Mouse (Mus musculus) heart, embryonic 14.5 days (tissue): Measurements from ENCODE around the gene Rabepk. TPM values are rescaled to one million over a fixed set of nuclear protein-coding genes. Genes with fewer than 3 reads are reported as not detected.
"Not testable (repeated sequence)": the region's sequence is repeated elsewhere in the genome, so short reads cannot be mapped to it uniquely, and the experiment has no call there.

ENCODE experiments used
- ATAC-seq: fragments of 200-750 bp; cut with Nextera tagmentation; 2 replicates; pipeline ENCODE4 v1.8.0; 2017; ENCODE audit warnings: low read depth, moderate TSS enrichment; ENCODE audit not compliant: insufficient number of reproducible peaks, insufficient read depth, low FRiP score
- H3K27ac ChIP-seq, 2 experiments: fragments of 200-500 bp in 1 of 2; fragments of 300-500 bp in 1 of 2; sonication (generic) in 1 of 2; replicated peaks in 1 of 2; 2 replicates each; pipeline ENCODE4 v1.5.1; 2012 to 2014; ENCODE audit warnings: low read depth in 2 of 2, low read length in 2 of 2, control low read depth in 1 of 2, mild to moderate bottlenecking in 1 of 2, mixed read lengths in 1 of 2; ENCODE audit not compliant: control insufficient read depth in 1 of 2, insufficient read depth in 1 of 2
- H3K27me3 ChIP-seq: fragments of 300-500 bp; sonication (generic); 2 replicates; pipeline ENCODE4 v1.6.1; 2014; ENCODE audit warnings: mild to moderate bottlenecking, low read length, control low read depth; ENCODE audit not compliant: control insufficient read depth, insufficient read depth
- H3K36me3 ChIP-seq: fragments of 300-500 bp; sonication (generic); 2 replicates; pipeline ENCODE4 v1.6.1; 2014; ENCODE audit warnings: mild to moderate bottlenecking, control low read depth, low read length, mixed read lengths; ENCODE audit not compliant: control insufficient read depth, insufficient read depth
- H3K4me1 ChIP-seq, 2 experiments: fragments of 200-500 bp in 1 of 2; fragments of 300-500 bp in 1 of 2; sonication (generic) in 1 of 2; 2 replicates each; pipeline ENCODE4 v1.6.1; 2012 to 2014; ENCODE audit warnings: low read length in 2 of 2, control low read depth in 1 of 2, mixed read lengths in 1 of 2; ENCODE audit not compliant: control insufficient read depth in 2 of 2, insufficient read depth in 2 of 2
- H3K4me2 ChIP-seq: fragments of 300-500 bp; sonication (generic); 2 replicates; pipeline ENCODE4 v1.6.1; 2014; ENCODE audit warnings: mild to moderate bottlenecking, low read length
- H3K4me3 ChIP-seq, 2 experiments: fragments of 200-500 bp in 1 of 2; fragments of 300-500 bp in 1 of 2; sonication (generic) in 1 of 2; 2 replicates each; pipeline ENCODE4 v1.5.1; 2012 to 2014; ENCODE audit warnings: low read length in 2 of 2, mild to moderate bottlenecking in 2 of 2, control low read depth in 1 of 2, low read depth in 1 of 2, moderate library complexity in 1 of 2; ENCODE audit not compliant: control insufficient read depth in 1 of 2, insufficient read depth in 1 of 2
- H3K9ac ChIP-seq: fragments of 300-500 bp; sonication (generic); 2 replicates; pipeline ENCODE4 v1.6.1; 2014; ENCODE audit warnings: mild to moderate bottlenecking, low read length
- H3K9me3 ChIP-seq: fragments of 300-500 bp; sonication (generic); 2 replicates; pipeline ENCODE4 v1.6.1; 2016; ENCODE audit warnings: low read length, control low read depth; ENCODE audit not compliant: control insufficient read depth
- WGBS: fragments of 180-500 bp; shearing (Covaris S2); extraction: QIAGEN DNeasy Blood & Tissue Kit; methylation state at CpG from one replicate; pipeline ENCODE4 v1.1.7; 2014; 5-methylcytosine and 5-hydroxymethylcytosine counted together
- polyA plus RNA-seq: library from polyadenylated mRNA; unstranded; fragments of >200 nt; fragmentation: Nextera tagmentation; extraction: Ambion mirVana; gene quantifications from 2 replicates; pipeline ENCODE4 v1.2.1, GENCODE M21; 2014

The Rabepk gene
- polyA plus RNA-seq, 1 experiment from 2014 or later, result 26.7 TPM

GRCm38 (mm10) chr2:34803746-34804145 lies 4.0 kb upstream of the Rabepk start:
- H3K27me3 ChIP-seq, result no peaks in the 10 kb centered on the region
- peaks cover 43% of the 10 kb centered on the region for H3K36me3 ChIP-seq
- peak overlapping the region; percentile 82 for H3K4me2 ChIP-seq
- H3K27ac ChIP-seq, result no peak overlapping the region
- no peak for ATAC-seq
- H3K4me1 ChIP-seq, result peaks cover 10 to 29% of the 10 kb centered on the region in 2 experiments
- no peak overlapping the region; the same call in 1 of the 2 replicates for H3K9ac ChIP-seq
- WGBS, result 85% methylated on average over 3 of the region's 3 CpGs
- peak overlapping the region in 1 of 2 experiments; percentile 67; a peak in 1 of 4 replicates for H3K4me3 ChIP-seq
- H3K9me3 ChIP-seq, result no peaks in the 10 kb centered on the region

- Histone ChIP-seq H3K9ac (peak overlapping the region; percentile 88), H3K4me2 (peak overlapping the region; percentile 82), H3K27ac (peak overlapping the region; percentile 89 to 92), H3K36me3 (peaks cover 34% of the 10 kb centered on the region), H3K4me1 (peaks cover 10 to 29% of the 10 kb centered on the region in 2 experiments), H3K4me3 (peak overlapping the region; percentile 66 to 67)
- under 1% methylated on average over 23 of the region's 32 CpGs for WGBS
- H3K27me3 ChIP-seq, H3K9me3 ChIP-seq: not testable (repeated sequence)
- ATAC-seq, result peak; percentile 69; the same call in 1 of the 2 replicates
These were observed 3.0 kb upstream of the Rabepk start for GRCm38 (mm10) chr2:34802565-34803245.

- Histone ChIP-seq H3K36me3 (peaks cover 32% of the 10 kb centered on the region), H3K9me3 (no peaks in the 10 kb centered on the region), H3K4me1 (peaks cover 10 to 29% of the 10 kb centered on the region in 2 experiments), H3K27ac (peak overlapping the region; percentile 89 to 92), H3K4me2 (peak overlapping the region; percentile 82), H3K9ac (peak overlapping the region; percentile 88), H3K27me3 (no peaks in the 10 kb centered on the region), H3K4me3 (peak overlapping the region; percentile 66 to 67)
- peak; percentile 95 for ATAC-seq
- WGBS, result 6% methylated on average over 39 of the region's 39 CpGs
These were observed 2.1 kb upstream of the Rabepk start for GRCm38 (mm10) chr2:34801516-34802482.

- no peaks in the 10 kb centered on the region for H3K9me3 ChIP-seq
- peak overlapping the region in 1 of 2 experiments; percentile 80; a peak in 2 of 4 replicates for H3K4me3 ChIP-seq
- WGBS, result 67% methylated on average over 7 of the region's 7 CpGs
- H3K36me3 ChIP-seq, result peaks cover 30% of the 10 kb centered on the region
- H3K4me2 ChIP-seq, result peak overlapping the region; percentile 86
- H3K27ac ChIP-seq, result peak overlapping the region in 1 of 2 experiments; percentile 61; a peak in 2 of 4 replicates
- peaks cover 8 to 29% of the 10 kb centered on the region in 2 experiments for H3K4me1 ChIP-seq
- ATAC-seq, result no peak
- H3K9ac ChIP-seq, result peak overlapping the region; percentile 83
- H3K27me3 ChIP-seq, result no peaks in the 10 kb centered on the region
These were observed 659 bp upstream of the Rabepk start for GRCm38 (mm10) chr2:34800371-34800770.

GRCm38 (mm10) chr2:34795426-34795825 lies 4.3 kb downstream of the Rabepk start:
- 82% methylated on average over 7 of the region's 7 CpGs for WGBS
- no peak overlapping the region for H3K27ac ChIP-seq
- no peak overlapping the region for H3K4me2 ChIP-seq
- no peaks in the 10 kb centered on the region for H3K27me3 ChIP-seq
- H3K4me3 ChIP-seq, result no peak overlapping the region
- no peaks in the 10 kb centered on the region for H3K9me3 ChIP-seq
- no peak for ATAC-seq
- H3K4me1 ChIP-seq, result peaks cover 5 to 9% of the 10 kb centered on the region in 2 experiments
- H3K9ac ChIP-seq, result no peak overlapping the region
- peaks cover 37% of the 10 kb centered on the region for H3K36me3 ChIP-seq

- Histone ChIP-seq H3K27ac (no peak overlapping the region), H3K4me3 (no peak overlapping the region), H3K9ac (no peak overlapping the region), H3K36me3 (peaks cover 42% of the 10 kb centered on the region), H3K4me2 (no peak overlapping the region), H3K9me3 (no peaks in the 10 kb centered on the region), H3K4me1 (peaks cover 2 to 4% of the 10 kb centered on the region in 2 experiments; a peak in 3 of 4 replicates), H3K27me3 (no peaks in the 10 kb centered on the region)
- ATAC-seq, result no peak
- 88% methylated on average over 2 of the region's 2 CpGs for WGBS
These were observed 5.2 kb downstream of the Rabepk start for GRCm38 (mm10) chr2:34794511-34794910.

GRCm38 (mm10) chr2:34792543-34792942 lies 7.2 kb downstream of the Rabepk start:
- H3K9ac ChIP-seq, ATAC-seq, H3K4me3 ChIP-seq, H3K4me2 ChIP-seq, H3K4me1 ChIP-seq, H3K27ac ChIP-seq, H3K27me3 ChIP-seq, H3K9me3 ChIP-seq: not testable (repeated sequence)
- H3K36me3 ChIP-seq, result peaks cover 42% of the 10 kb centered on the region
- WGBS, result 92% methylated on average over 2 of the region's 2 CpGs
